Mouse (Mus musculus): ENCODE results near the gene Hpse2.

Gene Hpse2

DNA sequence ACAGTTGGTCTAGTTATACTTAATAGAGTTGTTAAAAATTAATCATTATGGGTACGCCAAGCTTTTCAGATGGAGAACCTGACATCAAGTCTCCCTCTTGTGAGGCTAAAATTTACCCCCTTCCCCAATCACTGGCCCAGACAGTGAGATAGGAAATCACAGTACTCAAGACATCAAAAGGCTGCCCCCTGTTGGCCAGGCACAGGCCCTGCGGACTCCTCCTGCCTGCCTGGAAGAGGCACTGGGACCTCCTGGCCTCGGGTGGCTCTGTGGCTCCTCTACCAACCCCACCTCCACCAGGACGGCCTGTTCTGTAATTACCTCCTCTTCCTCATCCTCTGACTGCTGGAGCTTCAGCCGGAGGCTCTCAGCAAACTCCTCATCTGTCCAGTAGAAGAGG, 610.4 kb downstream of the Hpse2 start:
- DNase-seq (ENCODE audit: low read depth, low spot score), result no peak

DNA sequence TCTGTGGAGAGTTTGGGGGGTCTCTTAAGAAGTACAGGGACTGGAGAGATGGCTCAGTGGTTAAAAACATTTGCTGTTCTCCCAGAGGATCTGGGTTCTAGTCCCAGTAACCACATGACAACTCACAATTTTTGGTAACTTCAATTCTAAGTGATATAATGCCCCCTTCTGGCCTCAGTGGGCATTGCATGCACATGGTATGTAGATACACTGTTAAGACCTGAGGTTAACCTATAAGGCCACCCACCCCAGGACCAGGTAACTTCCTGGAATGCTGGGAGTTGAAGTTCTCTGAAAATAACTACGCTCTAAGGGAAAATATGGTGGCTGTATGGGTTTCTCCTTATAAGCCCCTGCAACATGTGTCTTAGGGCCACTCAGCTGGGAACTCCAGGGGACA, 611.3 kb downstream of the Hpse2 start:
- no peak for DNase-seq (ENCODE audit: low read depth, low spot score)

DNA sequence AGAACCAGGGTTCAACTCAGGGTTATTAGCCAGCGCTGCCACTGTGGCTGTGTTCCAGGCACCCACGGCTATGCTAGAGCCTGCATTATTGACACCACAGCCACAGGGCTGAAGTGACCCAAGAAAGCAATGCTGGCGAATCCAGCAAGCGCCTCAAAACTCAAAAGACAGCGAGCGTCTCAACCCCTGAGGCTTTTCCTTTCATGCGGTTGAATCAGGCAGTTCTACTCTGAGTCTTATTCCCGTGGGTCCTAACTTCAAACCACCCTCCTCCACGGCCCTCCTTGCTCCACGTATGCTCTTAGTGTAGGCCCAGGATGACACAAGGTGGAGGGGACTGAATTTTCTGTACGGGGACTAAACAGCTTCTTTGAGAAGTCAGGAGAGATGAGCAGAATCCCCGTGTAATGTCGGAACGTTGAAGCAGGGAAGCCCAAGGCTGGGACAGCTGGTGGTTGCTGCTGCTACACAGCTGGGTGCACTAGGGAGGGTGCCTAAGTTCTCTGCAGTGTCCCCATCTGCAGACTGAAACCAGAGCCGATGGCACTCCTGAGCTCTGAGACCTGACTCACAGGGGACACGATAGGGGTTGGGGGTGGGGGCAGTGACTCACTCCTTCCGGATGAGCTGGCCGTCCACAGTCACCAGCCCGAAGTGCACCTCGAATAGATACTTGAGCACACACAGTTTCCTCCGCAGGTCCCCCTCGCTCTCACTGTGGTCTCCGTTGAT, 617.8 kb downstream of the Hpse2 start:
- no peak for DNase-seq (ENCODE audit: low read depth, low spot score)

DNA sequence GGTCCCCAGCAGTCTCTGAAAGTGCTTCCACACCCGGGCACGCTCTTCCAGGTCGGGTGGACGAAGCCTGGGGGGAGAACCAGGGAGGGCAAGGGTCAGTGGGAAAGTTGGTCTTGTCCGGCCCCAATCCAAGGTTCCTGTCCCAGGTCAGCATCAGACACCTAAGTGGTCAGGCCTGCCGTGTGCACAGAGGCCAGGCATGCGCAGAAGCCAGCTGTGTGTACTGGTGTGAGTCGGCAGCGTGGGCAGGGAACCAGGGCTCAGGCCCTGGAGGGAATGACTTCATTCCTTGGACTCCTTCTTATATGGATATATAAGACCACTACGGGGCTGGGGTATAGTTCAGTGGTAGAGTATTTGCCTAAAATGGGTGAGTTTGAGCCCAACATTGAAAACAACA, 618.5 kb downstream of the Hpse2 start:
- no peak for DNase-seq (ENCODE audit: low read depth, low spot score)

DNA sequence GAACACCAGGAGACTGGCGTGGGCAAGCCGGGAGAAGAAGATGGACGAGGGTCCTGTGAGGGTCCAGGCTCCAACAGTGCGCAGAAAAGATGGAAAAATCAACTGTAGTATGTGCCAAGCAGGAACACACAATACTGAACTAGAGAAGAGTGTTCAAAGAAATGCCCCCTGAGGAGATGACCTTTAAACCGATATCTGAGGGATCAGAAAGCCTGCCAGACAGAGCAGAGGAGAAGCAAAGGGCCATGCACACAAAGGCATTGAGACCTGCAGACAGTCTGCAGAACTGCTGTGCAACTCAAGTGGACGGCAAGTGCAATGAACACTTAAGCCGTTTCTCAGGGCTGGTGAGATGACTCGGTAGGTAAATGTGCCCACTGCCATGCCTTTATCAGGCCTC, 620.8 kb downstream of the Hpse2 start:
- DNase-seq (ENCODE audit: low read depth, low spot score), result no peak

DNA sequence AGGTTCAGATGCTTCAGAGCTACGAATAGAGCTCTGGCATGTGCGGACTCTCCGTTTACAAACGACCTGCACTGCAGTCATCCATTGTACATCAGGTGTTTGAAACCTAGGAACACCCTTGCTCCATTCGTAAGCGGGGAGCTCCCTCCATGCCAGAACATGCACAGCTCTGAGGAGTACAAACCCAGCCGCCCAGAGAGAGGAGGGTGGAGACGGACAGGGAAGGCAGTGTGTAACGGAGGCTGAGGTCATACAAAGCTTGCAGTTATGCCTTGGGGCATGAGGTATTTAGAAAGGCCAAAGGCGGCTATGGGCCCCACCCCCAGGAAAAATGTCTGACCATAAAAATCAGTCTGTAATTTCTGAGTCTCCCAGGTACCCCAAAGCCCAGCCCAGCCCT, 623.8 kb downstream of the Hpse2 start:
- DNase-seq (ENCODE audit: low read depth, low spot score), result no peak

DNA sequence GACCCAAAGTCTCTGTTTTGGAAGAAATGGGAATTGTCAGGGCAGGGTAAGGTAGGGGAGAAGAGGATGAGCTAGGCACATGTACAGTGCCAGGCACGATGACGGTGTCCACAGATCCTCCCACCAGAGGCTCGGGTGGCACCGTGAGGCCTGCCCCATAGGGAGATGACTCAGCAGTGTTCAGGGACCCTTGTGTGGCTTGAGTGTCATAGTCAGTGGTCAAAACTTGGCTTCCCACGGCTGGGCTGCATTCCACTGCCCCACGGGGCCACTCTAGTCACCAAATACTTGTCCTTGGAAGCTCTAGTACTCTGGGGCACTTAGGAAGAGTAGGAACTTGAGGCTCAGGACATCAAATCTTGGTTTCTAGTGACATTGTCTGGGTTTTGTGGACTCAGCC, 631.5 kb downstream of the Hpse2 start:
- no peak for DNase-seq (ENCODE audit: low read depth, low spot score)

DNA sequence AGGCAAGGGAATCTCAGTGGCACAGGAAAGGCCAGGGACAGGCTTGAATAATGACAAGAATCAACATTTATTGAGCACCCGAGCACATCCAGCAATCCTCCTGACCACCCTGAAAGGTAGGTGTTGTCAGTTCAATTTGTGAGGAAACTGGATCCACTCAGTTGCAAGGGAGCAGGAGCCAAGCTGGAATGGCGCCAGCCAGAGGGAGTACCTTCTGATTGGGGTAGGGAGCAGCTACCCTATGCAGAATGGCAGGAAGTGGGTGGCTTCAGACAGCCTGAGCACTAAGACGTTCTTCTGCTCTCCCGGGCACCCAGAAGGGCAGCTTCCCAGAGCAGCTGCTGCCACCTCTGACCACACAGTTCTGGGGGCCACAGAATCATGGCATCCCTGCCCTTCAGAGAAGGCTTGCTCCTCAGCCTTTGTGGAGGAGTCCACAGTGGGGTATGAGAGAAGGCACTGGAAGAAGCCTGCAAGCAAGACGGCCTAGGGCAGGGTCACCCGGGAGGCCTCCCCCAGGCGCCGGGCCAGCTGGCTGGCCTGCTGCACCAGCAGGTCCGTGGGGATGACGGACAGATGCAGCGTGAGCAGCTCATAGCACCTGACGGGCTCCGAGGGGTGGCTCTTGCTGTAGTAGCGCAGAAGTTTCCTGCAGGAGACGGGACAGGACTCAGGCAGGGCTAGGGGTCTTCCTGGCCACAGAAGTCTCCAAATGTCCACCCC, 632.8 kb downstream of the Hpse2 start:
- DNase-seq (ENCODE audit: low read depth, low spot score), result no peak

DNA sequence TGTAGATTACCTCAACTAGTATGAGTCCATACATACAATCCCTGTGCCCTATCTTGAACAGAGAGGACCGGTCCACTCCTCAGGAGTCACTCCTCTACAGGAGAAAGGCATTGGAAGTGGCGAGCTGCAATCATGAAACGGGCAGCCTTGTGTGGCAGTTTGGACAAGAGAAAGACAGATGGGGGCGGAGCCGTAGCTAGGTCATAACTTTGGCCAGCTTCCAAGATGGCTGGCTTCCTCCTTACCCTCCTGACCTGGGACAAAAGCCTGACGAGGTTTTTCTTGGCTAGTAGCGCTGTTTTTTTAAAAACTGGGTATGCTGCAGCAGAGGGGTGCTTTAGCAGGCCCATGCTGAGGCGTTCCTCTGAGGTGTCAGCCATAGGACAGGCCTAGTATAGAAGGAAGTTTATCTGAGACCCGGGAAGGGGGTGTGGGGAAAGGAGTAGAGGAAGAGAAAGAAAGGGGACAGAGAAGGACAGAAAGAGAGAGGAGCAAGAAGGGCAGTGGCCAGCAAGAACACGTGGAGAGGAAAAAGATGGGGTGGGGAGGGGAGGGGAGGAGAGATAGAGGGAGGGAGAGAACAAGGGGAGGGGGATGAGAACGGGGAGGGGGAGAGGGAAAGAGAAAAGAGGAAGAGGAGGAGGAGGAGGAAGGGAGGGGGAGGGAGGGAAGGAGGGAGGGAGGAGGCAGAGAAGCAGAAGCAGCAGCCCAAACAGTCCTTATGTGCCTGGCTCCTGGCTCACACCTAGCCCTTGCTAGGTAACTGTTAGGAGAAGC, 634.8 kb downstream of the Hpse2 start:
- peak; percentile 80 for DNase-seq (ENCODE audit: low read depth, low spot score)

DNA sequence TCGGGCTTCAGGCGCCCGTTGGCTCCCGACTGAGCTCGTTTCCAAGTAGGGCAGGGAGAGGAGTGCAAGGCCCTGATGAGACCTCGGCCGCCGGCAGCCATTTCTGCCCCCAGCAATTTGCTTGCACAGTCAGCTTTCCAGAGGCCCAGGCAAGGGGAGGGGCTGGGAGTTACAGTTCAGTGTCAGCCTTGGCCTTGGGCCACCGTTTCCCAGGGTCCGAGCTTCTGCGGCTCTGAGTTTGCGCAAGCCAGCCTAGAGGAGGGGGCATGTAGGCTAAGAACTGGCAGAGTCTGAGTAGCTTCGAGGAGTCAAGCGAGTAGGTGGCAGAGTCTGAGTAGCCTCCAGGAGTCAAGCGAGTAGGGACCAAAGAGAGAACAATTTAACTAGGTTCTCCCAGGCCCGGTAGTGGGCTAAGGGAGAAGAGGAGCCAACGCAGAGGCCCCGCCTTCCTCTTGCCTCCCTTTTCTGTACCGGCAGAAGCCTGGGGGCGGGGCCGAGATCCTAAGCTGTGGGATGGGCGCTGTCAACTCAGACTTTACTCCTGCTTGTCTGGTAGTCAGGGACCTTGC, 635.7 kb downstream of the Hpse2 start, which contains the start of gene Pyroxd2:
Gene Pyroxd2, minus strand, starts transcription at position 413 of the 569 bp plus-strand sequence.
- peak; percentile 65 for DNase-seq (ENCODE audit: low read depth, low spot score)

DNA sequence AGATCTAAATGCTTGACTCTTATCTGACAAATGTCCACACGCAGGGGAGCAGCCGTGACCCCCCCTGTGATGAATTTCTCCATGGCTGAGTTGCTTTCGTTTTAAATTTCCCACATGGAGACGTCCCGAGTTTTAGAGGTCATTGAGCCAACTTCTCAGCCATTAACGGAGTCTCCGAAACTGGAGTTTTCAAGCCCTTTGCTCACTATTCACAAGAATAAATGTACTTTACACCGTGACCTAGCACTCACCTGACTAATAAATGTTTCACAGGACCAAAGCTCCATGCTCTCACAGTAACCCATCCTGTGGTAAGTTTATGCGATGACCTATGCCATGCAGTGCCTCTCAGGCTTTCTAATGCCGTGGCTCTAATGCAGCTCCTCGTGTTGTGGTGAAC, 638.0 kb downstream of the Hpse2 start:
- no peak for DNase-seq (ENCODE audit: low read depth, low spot score)

DNA sequence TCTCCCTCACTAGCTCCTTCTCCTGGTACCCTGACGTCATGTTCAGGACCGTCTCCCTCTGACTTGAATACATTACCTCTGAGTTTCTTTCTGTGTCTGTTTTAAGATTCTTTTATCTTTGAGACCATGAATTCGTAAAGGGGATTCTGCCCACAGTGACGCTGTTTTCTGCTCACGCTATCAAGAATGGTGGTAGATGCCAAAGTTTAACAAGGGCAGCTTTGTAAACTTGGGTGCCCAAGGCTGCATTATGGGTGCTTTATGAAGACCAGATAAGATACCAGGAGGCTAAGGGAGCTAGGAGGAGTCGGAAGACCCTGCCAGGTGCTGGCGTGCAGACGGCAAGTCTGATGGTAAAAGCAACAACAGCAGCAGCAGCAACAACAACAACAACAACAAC, 641.5 kb downstream of the Hpse2 start:
- DNase-seq (ENCODE audit: low read depth, low spot score), result no peak

DNA sequence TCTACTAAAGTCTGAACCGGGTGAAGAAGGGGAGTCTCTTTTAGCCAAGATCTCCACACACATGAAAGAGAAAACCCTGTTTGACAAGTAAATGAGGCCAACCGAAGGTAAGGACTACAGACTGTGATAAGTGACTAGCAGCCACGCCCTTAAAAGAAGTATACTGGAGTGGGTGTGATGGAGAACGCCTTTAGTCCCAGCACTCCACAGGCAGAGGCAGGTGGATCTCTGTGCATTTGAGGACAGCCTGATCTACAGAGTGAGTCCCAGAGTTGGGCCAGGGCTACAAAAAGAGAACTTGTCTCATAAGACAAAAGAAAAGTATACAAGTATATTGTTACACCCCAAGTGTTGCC, 642.3 kb downstream of the Hpse2 start:
- no peak for DNase-seq (ENCODE audit: low read depth, low spot score)

DNA sequence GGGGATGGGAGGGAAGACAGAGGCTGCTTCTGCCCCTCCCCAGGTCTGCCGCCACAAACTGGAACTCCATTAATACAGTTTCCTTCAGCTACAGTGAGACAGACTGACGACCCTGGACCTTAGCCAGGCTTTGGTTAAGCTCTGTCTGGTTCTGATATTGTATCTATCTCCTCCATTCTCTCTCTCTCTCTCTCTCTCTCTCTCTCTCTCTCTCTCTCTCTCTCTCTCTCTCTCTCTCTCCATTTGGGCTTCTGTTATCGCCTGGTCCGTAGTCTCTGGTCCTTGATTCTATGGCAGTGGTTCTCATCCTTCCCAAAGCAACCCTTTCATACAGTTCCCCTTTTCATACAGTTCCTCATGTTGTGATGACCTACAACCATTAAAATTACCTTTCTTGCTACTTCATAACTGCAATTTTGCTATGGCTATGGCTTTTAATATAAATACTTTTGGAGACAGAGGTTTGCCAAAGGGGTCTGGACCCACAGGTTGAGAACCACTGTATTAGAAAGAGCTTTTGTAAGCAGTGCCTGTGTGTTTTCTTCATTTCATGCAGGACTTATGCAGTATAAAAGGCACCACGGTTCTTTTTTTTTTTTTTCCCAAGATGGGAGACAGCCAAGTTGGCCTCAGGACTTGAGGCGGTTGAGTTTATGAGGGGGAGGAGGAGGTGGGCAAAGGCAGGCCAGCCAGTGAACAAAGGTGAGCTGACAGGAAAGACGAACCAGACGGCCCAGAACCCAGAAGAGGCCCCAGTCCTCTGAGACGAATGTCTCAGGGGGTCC, 642.9 kb downstream of the Hpse2 start:
- no peak for DNase-seq (ENCODE audit: low read depth, low spot score)

DNA sequence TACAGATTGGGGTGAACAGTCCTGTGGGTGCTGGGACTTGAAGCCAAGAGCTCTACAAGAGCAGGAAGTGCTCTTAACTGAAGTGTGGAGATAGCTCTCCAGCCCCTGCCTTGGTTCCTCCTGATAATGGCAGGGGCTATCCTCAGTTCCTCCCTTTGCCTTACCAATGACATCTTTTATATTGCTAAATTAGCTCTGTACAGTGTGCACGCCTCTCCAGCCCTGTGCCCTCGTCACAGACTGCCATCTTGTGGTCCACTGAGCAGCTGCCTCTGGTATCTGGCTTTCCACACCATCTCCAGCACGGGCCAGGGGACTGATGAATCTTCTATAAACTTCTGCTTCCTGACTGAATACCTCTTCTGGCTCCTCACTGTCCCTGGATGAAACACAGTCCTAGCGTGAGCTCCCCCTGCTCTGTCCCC, 644.0 kb downstream of the Hpse2 start:
- peak; percentile 33 for DNase-seq (ENCODE audit: low read depth, low spot score)

DNA sequence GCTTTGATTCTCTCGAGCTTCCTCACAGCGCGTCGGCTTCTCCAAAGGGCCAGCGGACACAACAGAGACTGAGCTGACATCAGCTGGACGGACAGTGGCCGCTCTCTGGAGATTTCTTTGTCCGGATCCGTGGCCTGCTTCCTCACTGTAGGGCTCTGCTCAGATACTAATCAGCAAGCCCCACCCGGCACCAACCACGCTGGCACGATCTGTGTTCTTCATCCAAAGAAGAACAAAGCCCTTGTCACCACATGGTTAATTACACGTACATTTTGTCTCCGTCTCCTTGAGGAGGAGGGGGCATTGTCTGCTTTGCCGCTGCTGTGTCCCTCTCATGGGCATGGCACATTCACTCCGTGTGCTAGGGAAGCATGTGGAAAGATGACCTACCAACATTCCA, 644.9 kb downstream of the Hpse2 start:
- DNase-seq (ENCODE audit: low read depth, low spot score), result no peak

DNA sequence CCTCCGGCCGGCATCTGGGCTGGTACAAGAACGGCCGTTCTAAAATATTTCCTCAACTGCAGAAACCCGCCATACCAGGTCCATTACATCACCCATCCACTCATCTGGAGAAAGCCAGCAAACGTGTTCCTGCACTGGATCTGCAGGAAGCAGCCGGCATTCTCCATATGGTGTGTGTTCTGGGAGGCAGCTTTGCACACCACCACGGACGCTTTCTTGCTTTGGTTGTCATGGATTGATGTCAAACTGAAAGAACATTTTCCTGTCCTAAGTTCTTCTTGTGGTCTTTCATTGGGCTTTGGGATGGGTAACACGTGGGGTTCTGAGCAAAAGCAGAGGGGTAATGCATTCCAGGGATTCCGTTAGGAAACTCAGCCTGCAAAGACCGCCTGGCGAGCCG, 646.3 kb downstream of the Hpse2 start:
- no peak for DNase-seq (ENCODE audit: low read depth, low spot score)

DNA sequence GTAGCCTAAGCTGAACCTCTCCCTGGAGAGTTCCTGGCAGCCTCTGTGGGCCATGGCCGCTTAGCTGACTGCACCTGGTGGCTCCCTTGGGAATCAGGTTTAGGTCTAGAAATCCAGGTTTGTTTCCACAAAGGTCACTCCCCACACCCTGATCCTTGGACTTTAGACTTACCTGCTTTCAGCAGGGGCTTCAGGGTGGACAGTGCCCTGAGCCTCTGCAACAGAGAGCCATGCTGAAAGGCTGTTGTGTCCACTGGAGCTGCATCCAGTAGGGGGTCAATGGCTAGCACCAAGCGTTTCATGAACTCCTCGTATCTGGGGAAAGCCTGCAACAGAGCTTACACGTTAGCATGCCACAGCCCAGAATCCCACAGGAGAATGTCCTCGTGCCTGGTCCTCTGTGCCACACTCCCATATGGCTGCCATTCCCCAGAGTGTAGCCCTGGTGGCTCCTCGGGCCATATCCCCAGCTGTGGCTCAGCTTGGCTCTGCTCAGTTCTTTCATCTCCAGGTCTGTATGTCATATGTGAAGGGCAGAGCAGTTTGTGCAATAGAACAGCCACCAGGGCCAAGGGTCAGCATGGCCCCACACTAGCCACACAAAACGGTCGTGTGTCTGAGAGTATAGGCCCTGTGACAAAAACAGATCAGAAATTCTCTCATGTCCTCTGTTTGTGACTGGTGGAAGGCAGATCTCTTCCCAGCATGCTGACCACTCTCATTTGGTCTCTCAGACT, 647.8 kb downstream of the Hpse2 start:
- DNase-seq (ENCODE audit: low read depth, low spot score), result no peak

DNA sequence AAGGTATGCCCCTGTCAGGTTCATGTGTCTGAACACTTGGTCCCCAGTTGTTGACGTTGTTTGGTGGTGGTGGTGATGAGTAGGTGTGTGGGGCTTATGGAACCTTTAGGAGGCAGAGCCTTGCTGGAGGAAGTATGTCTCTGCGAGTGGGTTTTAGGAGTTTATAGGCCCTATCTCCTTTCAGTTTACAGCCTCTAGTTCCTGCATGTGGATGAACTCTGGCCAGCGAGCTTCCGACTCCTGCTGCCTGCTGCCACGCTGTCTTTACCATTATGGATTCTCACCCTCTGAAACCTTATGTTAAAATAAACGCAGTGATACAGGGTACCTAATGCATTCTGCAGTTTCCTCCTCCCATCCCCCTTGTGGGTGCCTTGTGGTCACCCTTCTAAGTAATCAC, 648.4 kb downstream of the Hpse2 start:
- no peak for DNase-seq (ENCODE audit: low read depth, low spot score)

DNA sequence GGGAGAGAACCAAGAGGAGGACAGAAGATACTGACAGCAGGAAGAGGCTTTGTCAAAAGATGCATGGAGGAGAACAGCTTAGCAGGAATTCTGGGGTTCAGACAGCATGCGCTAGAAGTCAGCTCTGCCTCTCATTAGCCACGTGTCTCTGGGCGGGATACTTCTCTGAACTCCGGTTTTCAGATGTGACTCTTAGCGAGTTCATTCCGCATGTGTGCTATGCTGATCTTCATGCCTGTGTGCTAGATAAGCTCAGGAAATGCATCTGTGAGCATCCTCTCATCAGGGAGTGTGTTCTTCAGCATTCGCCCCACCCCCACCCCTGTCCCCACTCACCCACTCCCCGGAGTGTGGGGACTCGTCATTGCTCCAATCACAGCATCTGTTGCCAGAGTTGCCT, 650.4 kb downstream of the Hpse2 start:
- DNase-seq (ENCODE audit: low read depth, low spot score), result no peak

All from skeletal muscle tissue, adult 2 months (tissue).